Mouse (Mus musculus) kidney, postnatal 4 days (tissue): ENCODE measurements around the gene Bahd1.

ENCODE experiments used
- DNase-seq, 2 experiments: peaks; one replicate each; pipeline ENCODE4 v3.0.0; 2021; ENCODE audit warnings: mixed read lengths in 2 of 2

Gene Bahd1

GRCm38 (mm10) chr2:118899306-118899705 is 871 bp upstream of the Bahd1 start:
- DNase-seq, result no peak

GRCm38 (mm10) chr2:118900826-118901140 is 606 bp downstream of the Bahd1 start:
- no peak for DNase-seq

GRCm38 (mm10) chr2:118901175-118902031 is 1.2 kb downstream of the Bahd1 start:
- DNase-seq, result peak; percentile 97 to 99

- peak; percentile 68 to 81 for DNase-seq
Observed at GRCm38 (mm10) chr2:118902051-118903025, 2.2 kb downstream of the Bahd1 start.

GRCm38 (mm10) chr2:118903333-118903741 is 3.2 kb downstream of the Bahd1 start:
- DNase-seq, result no peak

- DNase-seq, result no peak
Observed at GRCm38 (mm10) chr2:118905433-118906117, 5.4 kb downstream of the Bahd1 start.

GRCm38 (mm10) chr2:118906118-118906492 is 5.9 kb downstream of the Bahd1 start:
- no peak for DNase-seq

- no peak for DNase-seq
Observed at GRCm38 (mm10) chr2:118907781-118908180, 7.6 kb downstream of the Bahd1 start.

GRCm38 (mm10) chr2:118909151-118909550 is 9.0 kb downstream of the Bahd1 start:
- DNase-seq, result no peak

GRCm38 (mm10) chr2:118910605-118911278 is 10.6 kb downstream of the Bahd1 start:
- no peak for DNase-seq

- no peak for DNase-seq
Observed at GRCm38 (mm10) chr2:118912706-118913105, 12.5 kb downstream of the Bahd1 start.

- DNase-seq, result peak in 1 of 2 experiments; percentile 29
Observed at GRCm38 (mm10) chr2:118913551-118914276, 13.5 kb downstream of the Bahd1 start.

- no peak for DNase-seq
Observed at GRCm38 (mm10) chr2:118914685-118915084, 14.5 kb downstream of the Bahd1 start.

- no peak for DNase-seq
Observed at GRCm38 (mm10) chr2:118916436-118916835, 16.3 kb downstream of the Bahd1 start.

GRCm38 (mm10) chr2:118918543-118918942 is 18.4 kb downstream of the Bahd1 start:
- no peak for DNase-seq

GRCm38 (mm10) chr2:118920428-118920827 is 20.3 kb downstream of the Bahd1 start:
- no peak for DNase-seq

GRCm38 (mm10) chr2:118925952-118926351 is 25.8 kb downstream of the Bahd1 start:
- no peak for DNase-seq

GRCm38 (mm10) chr2:118926361-118926997 is 26.3 kb downstream of the Bahd1 start, which contains the start of gene Chst14:
Chst14 (plus strand) TSS chr2:118926496.
- DNase-seq, result peak; percentile 84 to 90

- DNase-seq, result no peak
Observed at GRCm38 (mm10) chr2:118926998-118927739, 27.0 kb downstream of the Bahd1 start.

GRCm38 (mm10) chr2:118941341-118941740 is 41.2 kb downstream of the Bahd1 start:
- no peak for DNase-seq
